9 mouse cellular contexts compared by ENCODE assay signal in the genomic region with DNA sequence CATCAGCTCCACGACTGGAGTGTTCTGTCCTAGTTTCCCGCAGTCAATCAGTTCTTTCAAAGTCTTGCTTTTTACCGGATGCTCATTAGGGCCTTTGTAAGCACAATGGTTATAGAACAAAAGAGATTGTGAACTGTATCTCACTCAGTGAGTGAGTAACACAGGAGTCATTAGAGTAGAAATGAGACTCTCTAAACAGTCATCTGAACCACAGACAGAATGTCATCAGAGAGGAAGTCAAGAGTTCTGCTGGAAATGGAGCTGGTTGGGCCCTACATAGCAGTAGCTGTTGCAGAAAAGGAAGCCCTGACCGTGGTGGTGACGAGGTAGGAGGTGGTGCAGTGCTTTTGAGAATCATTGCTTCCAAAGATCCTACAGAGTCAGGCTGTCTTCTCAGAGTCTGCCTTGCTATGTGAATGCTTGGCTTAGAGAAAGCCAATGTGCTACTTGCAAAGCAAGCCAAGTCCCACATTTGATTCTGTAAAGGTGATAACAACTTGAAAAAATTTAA. TPM values are rescaled to one million over a fixed set of nuclear protein-coding genes. Genes with fewer than 3 reads are reported as not detected.
DNase-seq lines count a peak whose midpoint lies in the region; ATAC-seq and TF ChIP-seq lines count a peak whose summit lies in the region.
"Had no signal": no experiment of that assay in that cellular context is flagged by ENCODE, and none has a peak within 500 bp of the region (broad histone marks: within the 10 kb centered on the region; RNA-seq: fewer than 3 reads in every experiment).

No protein-coding gene starts in this region.

- no peaks in the 10 kb centered on the region for H3K9me3 ChIP-seq in embryonic facial prominence, embryonic 14.5 days (ENCODE audit: control insufficient read depth, low read length)
- no peaks in the 10 kb centered on the region for H3K9me3 ChIP-seq in embryonic facial prominence, embryonic 10.5 days

- WGBS in embryonic facial prominence, embryonic 14.5 days = 66% methylated on average over 5 of the region's 5 CpGs
- 66% methylated on average over 5 of the region's 5 CpGs for WGBS in embryonic facial prominence, embryonic 10.5 days
- WGBS in liver, adult 2 months = 78% methylated on average over 5 of the region's 5 CpGs

- H3K79me2 ChIP-seq in liver, adult 2 months (ENCODE audit: control insufficient read depth, insufficient read depth, low read length) = no peaks in the 10 kb centered on the region

- H3K4me2 ChIP-seq in embryonic facial prominence, embryonic 14.5 days (ENCODE audit: low read depth, low read length) = no peak overlapping the region

- no peak for DNase-seq in embryonic facial prominence, embryonic 14.5 days (ENCODE audit: low spot score)
- no peak for DNase-seq in embryonic facial prominence, embryonic 10.5 days (ENCODE audit: low spot score)
- DNase-seq in liver, adult 2 months (ENCODE audit: extremely low read depth, low read depth, low spot score) = no peak
- no peak for DNase-seq in liver
- DNase-seq in brain, adult 2 months (ENCODE audit: low read depth, low spot score) = peak; percentile 69
- DNase-seq in natural killer cell, adult 2 months (ENCODE audit: low spot score in 2 of 2) = peak; percentile 24 to 58
- DNase-seq in adrenal gland, postnatal 36 days = no peak
- DNase-seq in urinary bladder, postnatal 25 days (ENCODE audit: low spot score) = no peak
- DNase-seq: kidney, postnatal 36 days had no signal

- ATAC-seq in embryonic facial prominence, embryonic 14.5 days (ENCODE audit: low read depth) = peak; percentile 15; the same call in 1 of the 2 replicates

- no peaks in the 10 kb centered on the region for H3K36me3 ChIP-seq in embryonic facial prominence, embryonic 14.5 days (ENCODE audit: control insufficient read depth, insufficient read depth, low read length)
- no peaks in the 10 kb centered on the region for H3K36me3 ChIP-seq in embryonic facial prominence, embryonic 10.5 days (replicated peaks)
- no peaks in the 10 kb centered on the region for H3K36me3 ChIP-seq in liver, adult 2 months (ENCODE audit: control insufficient read depth, insufficient read depth, low read length)

- TF ChIP-seq CTCF in liver, adult 2 months (IDR thresholded peaks at IDR 0.05; ENCODE audit: low read depth, low read length) = no peak

- no peak overlapping the region for H3K9ac ChIP-seq in embryonic facial prominence, embryonic 14.5 days (ENCODE audit: low read depth, low read length)
- no peak overlapping the region for H3K9ac ChIP-seq in liver, adult 2 months (ENCODE audit: low read depth, low read length)

- no peaks in the 10 kb centered on the region for H3K27me3 ChIP-seq in embryonic facial prominence, embryonic 14.5 days (replicated peaks; ENCODE audit: control insufficient read depth, insufficient read depth, low read length)
- no peaks in the 10 kb centered on the region for H3K27me3 ChIP-seq in embryonic facial prominence, embryonic 10.5 days (replicated peaks; ENCODE audit: low read depth, poor library complexity, severe bottlenecking)
- no peaks in the 10 kb centered on the region for H3K27me3 ChIP-seq in liver, adult 2 months (ENCODE audit: control insufficient read depth, insufficient read depth, low read length)

- H3K4me3 ChIP-seq in embryonic facial prominence, embryonic 14.5 days (ENCODE audit: low read depth, low read length) = no peak overlapping the region
- H3K4me3 ChIP-seq in embryonic facial prominence, embryonic 10.5 days = no peak overlapping the region
- H3K4me3 ChIP-seq in liver, adult 2 months (ENCODE audit: insufficient read depth, low read depth, low read length) = no peak overlapping the region

- no peak overlapping the region for H3K27ac ChIP-seq in embryonic facial prominence, embryonic 14.5 days (replicated peaks; ENCODE audit: low read depth, low read length)
- H3K27ac ChIP-seq in embryonic facial prominence, embryonic 10.5 days (replicated peaks) = no peak overlapping the region
- H3K27ac ChIP-seq in liver, adult 2 months (replicated peaks; ENCODE audit: insufficient read depth, low read depth, low read length) = 0 out of 2 replicates have a peak overlapping the region, but pooled peaks have one; percentile 7

- TF ChIP-seq POLR2A in liver, adult 2 months (IDR thresholded peaks at IDR 0.05; ENCODE audit: extremely low read depth, insufficient read depth, low read length) = no peak

- H3K4me1 ChIP-seq in embryonic facial prominence, embryonic 14.5 days (ENCODE audit: control insufficient read depth, insufficient read depth, low read length) = peaks cover 6% of the 10 kb centered on the region
- H3K4me1 ChIP-seq in embryonic facial prominence, embryonic 10.5 days = peaks cover 7% of the 10 kb centered on the region; the same call in 1 of the 2 replicates
- H3K4me1 ChIP-seq in liver, adult 2 months (ENCODE audit: control insufficient read depth, insufficient read depth, low read length) = peaks cover 4% of the 10 kb centered on the region; the same call in 1 of the 2 replicates

RNA-seq across cellular contexts. Expression of a gene that starts 40.5 kb away (rescaled TPM):
- polyA plus RNA-seq in embryonic facial prominence, embryonic 14.5 days (2014; fragmentation: Nextera tagmentation; extraction: Ambion mirVana) = 335 and 353 TPM in 2 replicates
- polyA plus RNA-seq in embryonic facial prominence, embryonic 10.5 days (2016; fragmentation: Nextera tagmentation; extraction: Ambion mirVana) = 496 TPM in 2 replicates
- 189 and 194 TPM in 2 replicates for total RNA-seq in liver, adult 2 months (2014; rRNA removed)
- 88.9 and 96.5 TPM in 2 replicates for polyA plus RNA-seq in liver, adult 2 months (2012; rRNA removed)
- 100 to 1,000 TPM; 163 to 180 TPM for total RNA-seq in adrenal gland, postnatal 36 days (2021)

Comparison
In these comparisons a context has a peak if more than half of its experiments do, and no peak if none do; other contexts are left out.
1. DNase-seq: peak in brain, adult 2 months (single experiment) and natural killer cell, adult 2 months (2 of 2); none in embryonic facial prominence, embryonic 14.5 days (single experiment), embryonic facial prominence, embryonic 10.5 days (single experiment), liver, adult 2 months (single experiment), liver (single experiment), adrenal gland, postnatal 36 days (0 of 2) and urinary bladder, postnatal 25 days (single experiment).